In the genomic region with DNA sequence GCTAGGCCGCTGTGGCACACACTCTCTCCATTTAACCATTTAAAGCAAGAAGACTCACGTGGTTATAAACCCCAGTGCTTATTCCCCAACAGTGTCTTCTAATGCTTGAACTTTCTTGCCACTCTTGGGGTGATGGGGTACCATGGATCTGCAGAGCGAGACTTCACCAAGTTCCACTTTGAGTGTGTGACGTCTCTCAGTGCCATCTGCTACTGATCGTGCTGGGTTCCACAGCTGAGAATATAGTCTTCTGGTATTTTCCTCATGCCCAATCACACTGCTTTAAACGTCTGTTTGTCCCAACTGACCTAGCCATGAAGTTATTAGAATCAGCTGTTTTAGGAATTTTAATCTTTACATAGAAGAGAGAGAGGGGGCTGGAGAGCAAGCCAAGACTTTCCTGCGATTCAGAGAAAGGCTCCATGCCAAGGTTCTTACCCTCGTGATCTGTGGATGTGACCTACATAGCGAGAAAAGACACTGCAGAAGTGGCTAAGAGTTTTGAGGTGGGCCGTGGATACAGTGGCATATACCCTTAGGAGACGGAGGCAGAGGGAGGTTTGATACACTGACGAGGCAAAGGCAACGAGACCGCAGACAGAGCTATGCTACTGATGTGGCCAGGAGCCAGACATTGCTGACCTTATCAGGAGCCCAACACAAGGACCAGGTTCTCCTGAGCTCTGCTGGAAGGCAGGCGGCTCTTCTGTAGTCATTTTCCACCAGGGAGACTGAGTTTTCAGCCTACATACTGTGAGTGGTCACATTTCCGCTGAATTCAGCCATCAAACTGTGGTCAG, we compare ENCODE assay signal across 10 mouse cellular contexts. TPM values are rescaled to one million over a fixed set of nuclear protein-coding genes. Genes with fewer than 3 reads are reported as not detected.
DNase-seq lines count a peak whose midpoint lies in the region; ATAC-seq and TF ChIP-seq lines count a peak whose summit lies in the region.
"Had no signal": no experiment of that assay in that cellular context is flagged by ENCODE, and none has a peak within 500 bp of the region (broad histone marks: within the 10 kb centered on the region; RNA-seq: fewer than 3 reads in every experiment).

No protein-coding gene starts in this region.

- H3K4me1 ChIP-seq in embryonic facial prominence, embryonic 15.5 days = peaks cover 22% of the 10 kb centered on the region
- 0 out of 2 replicates have a peak, but pooled peaks cover 8% of the 10 kb centered on the region for H3K4me1 ChIP-seq in limb, embryonic 15.5 days
- H3K4me1 ChIP-seq in hindbrain, postnatal 0 days (ENCODE audit: insufficient read depth, low read length) = no peaks in the 10 kb centered on the region
- H3K4me1 ChIP-seq: hindbrain, embryonic 15.5 days had no signal

- no peaks in the 10 kb centered on the region for H3K27me3 ChIP-seq in embryonic facial prominence, embryonic 15.5 days
- no peaks in the 10 kb centered on the region for H3K27me3 ChIP-seq in limb, embryonic 15.5 days
- no peaks in the 10 kb centered on the region for H3K27me3 ChIP-seq in hindbrain, postnatal 0 days (ENCODE audit: insufficient read depth, low read length)
- H3K27me3 ChIP-seq: hindbrain, embryonic 15.5 days had no signal

- no peak overlapping the region for H3K4me3 ChIP-seq in embryonic facial prominence, embryonic 15.5 days (replicated peaks)
- no peak overlapping the region for H3K4me3 ChIP-seq in limb, embryonic 15.5 days
- H3K4me3 ChIP-seq in hindbrain, postnatal 0 days (ENCODE audit: low read length) = no peak overlapping the region
- H3K4me3 ChIP-seq: hindbrain, embryonic 15.5 days had no signal

- peak; percentile 93 for DNase-seq in heart, adult 11 months
- DNase-seq in heart, postnatal 25 days (ENCODE audit: low spot score) = no peak
- DNase-seq in NIH3T3 (ENCODE audit: low read depth) = peak; percentile 54
- no peak for DNase-seq in hindbrain, postnatal 0 days (ENCODE audit: low spot score)
- DNase-seq in embryo, embryonic 10.5 days (ENCODE audit: low spot score) = no peak
- DNase-seq in thymus, postnatal 0 days (ENCODE audit: low spot score) = no peak

- 41% methylated on average over 16 of the region's 16 CpGs for WGBS in embryonic facial prominence, embryonic 15.5 days
- WGBS in limb, embryonic 15.5 days = 51% methylated on average over 16 of the region's 16 CpGs
- WGBS in hindbrain, postnatal 0 days = 64% methylated on average over 16 of the region's 16 CpGs

- 0 out of 2 replicates have a peak overlapping the region, but pooled peaks have one; percentile 6 for H3K4me2 ChIP-seq in embryonic facial prominence, embryonic 15.5 days (replicated peaks)
- H3K4me2 ChIP-seq in limb, embryonic 15.5 days = no peak overlapping the region
- no peak overlapping the region for H3K4me2 ChIP-seq in hindbrain, postnatal 0 days (ENCODE audit: low read depth, low read length)
- H3K4me2 ChIP-seq: hindbrain, embryonic 15.5 days had no signal

- peak overlapping the region; percentile 75 for H3K27ac ChIP-seq in embryonic facial prominence, embryonic 15.5 days (replicated peaks)
- H3K27ac ChIP-seq in limb, embryonic 15.5 days = 0 out of 2 replicates have a peak overlapping the region, but pooled peaks have one; percentile 19
- H3K27ac ChIP-seq in hindbrain, postnatal 0 days = no peak overlapping the region
- H3K27ac ChIP-seq: hindbrain, embryonic 15.5 days had no signal

- no peak overlapping the region for H3K9ac ChIP-seq in embryonic facial prominence, embryonic 15.5 days
- H3K9ac ChIP-seq in limb, embryonic 15.5 days = no peak overlapping the region
- no peak overlapping the region for H3K9ac ChIP-seq in hindbrain, postnatal 0 days (replicated peaks; ENCODE audit: low read length)
- H3K9ac ChIP-seq: hindbrain, embryonic 15.5 days had no signal

- H3K9me3 ChIP-seq in embryonic facial prominence, embryonic 15.5 days (replicated peaks) = no peaks in the 10 kb centered on the region
- H3K9me3 ChIP-seq in limb, embryonic 15.5 days = no peaks in the 10 kb centered on the region
- no peaks in the 10 kb centered on the region for H3K9me3 ChIP-seq in hindbrain, postnatal 0 days (ENCODE audit: low read length)
- H3K9me3 ChIP-seq: hindbrain, embryonic 15.5 days had no signal

- TF ChIP-seq CTCF in hindbrain, postnatal 0 days (IDR thresholded peaks at IDR 0.05; ENCODE audit: low read depth) = no peak

- intact Hi-C loops in heart, postnatal 25 days (cut with DNase I) = no loop called here

- peak; percentile 29; the same call in 1 of the 2 replicates for ATAC-seq in embryonic facial prominence, embryonic 15.5 days (ENCODE audit: insufficient number of reproducible peaks, low FRiP score, low TSS enrichment, low read depth)
- ATAC-seq in limb, embryonic 15.5 days (ENCODE audit: insufficient number of reproducible peaks, low FRiP score, low TSS enrichment, low read depth) = no peak
- no peak for ATAC-seq in hindbrain, postnatal 0 days
- ATAC-seq: CD4-positive, CD25-positive, alpha-beta regulatory T cell, adult 4 months had no signal

- no peaks in the 10 kb centered on the region for H3K36me3 ChIP-seq in embryonic facial prominence, embryonic 15.5 days
- H3K36me3 ChIP-seq in limb, embryonic 15.5 days = no peaks in the 10 kb centered on the region
- no peaks in the 10 kb centered on the region for H3K36me3 ChIP-seq in hindbrain, postnatal 0 days (ENCODE audit: insufficient read depth, low read length)
- H3K36me3 ChIP-seq: hindbrain, embryonic 15.5 days had no signal

RNA-seq across cellular contexts. Expression of gene Leo1, which starts 10.3 kb away (rescaled TPM):
- 10 to 100 TPM; 12.0 to 20.6 TPM for total RNA-seq in heart, postnatal 25 days (2021)
- polyA plus RNA-seq in embryonic facial prominence, embryonic 15.5 days (2015; fragmentation: Nextera tagmentation; extraction: Ambion mirVana) = 40.1 and 41.5 TPM in 2 replicates
- polyA plus RNA-seq in limb, embryonic 15.5 days (2015; fragmentation: Nextera tagmentation; extraction: Ambion mirVana) = 37.5 and 42.3 TPM in 2 replicates
- total RNA-seq in hindbrain, postnatal 0 days (2014; rRNA removed) = 19.4 and 22.2 TPM in 2 replicates
- 40.8 and 41.2 TPM in 2 replicates for polyA plus RNA-seq in hindbrain, postnatal 0 days (2015; fragmentation: Nextera tagmentation; extraction: Ambion mirVana)
- 41.7 and 44.5 TPM in 2 replicates for polyA plus RNA-seq in thymus, postnatal 0 days (2015; fragmentation: Nextera tagmentation; extraction: Ambion mirVana)

RNA-seq across cellular contexts. Expression of gene Mapk6, which starts 21.2 kb away (rescaled TPM):
- total RNA-seq in heart, postnatal 25 days (2021) = 10 to 100 TPM; 30.9 to 31.0 TPM
- 58.1 and 60.2 TPM in 2 replicates for polyA plus RNA-seq in embryonic facial prominence, embryonic 15.5 days (2015; fragmentation: Nextera tagmentation; extraction: Ambion mirVana)
- polyA plus RNA-seq in limb, embryonic 15.5 days (2015; fragmentation: Nextera tagmentation; extraction: Ambion mirVana) = 49.8 and 50.6 TPM in 2 replicates
- 149 and 160 TPM in 2 replicates for total RNA-seq in hindbrain, postnatal 0 days (2014; rRNA removed)
- 95.7 and 109 TPM in 2 replicates for polyA plus RNA-seq in hindbrain, postnatal 0 days (2015; fragmentation: Nextera tagmentation; extraction: Ambion mirVana)
- 47.4 and 51.9 TPM in 2 replicates for polyA plus RNA-seq in thymus, postnatal 0 days (2015; fragmentation: Nextera tagmentation; extraction: Ambion mirVana)

Comparison
In these comparisons a context has a peak if more than half of its experiments do, and no peak if none do; other contexts are left out.
1. DNase-seq: peak in heart, adult 11 months (single experiment) and NIH3T3 (single experiment); none in heart, postnatal 25 days (single experiment), hindbrain, postnatal 0 days (single experiment), embryo, embryonic 10.5 days (single experiment) and thymus, postnatal 0 days (single experiment).